Mouse (Mus musculus) thymus, adult 2 months (tissue): ENCODE data around the gene Lnpk. TPM values are rescaled to one million over a fixed set of nuclear protein-coding genes. Genes with fewer than 3 reads are reported as not detected.

ENCODE experiments used
- DNase-seq: peaks from one replicate; pipeline ENCODE4 v3.0.0; 2021
- H3K27ac ChIP-seq: fragments of 200-500 bp; 2 replicates; pipeline ENCODE4 v1.5.1; 2012; ENCODE audit warnings: low read length, control low read depth; ENCODE audit not compliant: control insufficient read depth, insufficient read depth
- H3K27me3 ChIP-seq: fragments of 200-500 bp; 2 replicates; pipeline ENCODE4 v1.6.1; 2012; ENCODE audit warnings: mild to moderate bottlenecking, low read length, moderate library complexity, mixed read lengths; ENCODE audit not compliant: control insufficient read depth, insufficient read depth
- H3K36me3 ChIP-seq: fragments of 200-500 bp; 2 replicates; pipeline ENCODE4 v1.6.1; 2012; ENCODE audit warnings: mild to moderate bottlenecking, low read length, moderate library complexity; ENCODE audit not compliant: control insufficient read depth, insufficient read depth
- H3K4me1 ChIP-seq: fragments of 200-500 bp; replicated peaks from 2 replicates; pipeline ENCODE4 v1.6.1; 2012; ENCODE audit warnings: low read length; ENCODE audit not compliant: control insufficient read depth, insufficient read depth
- H3K4me3 ChIP-seq: fragments of 200-500 bp; 2 replicates; pipeline ENCODE4 v1.5.1; 2012; ENCODE audit warnings: mild to moderate bottlenecking, low read length, control low read depth, moderate library complexity; ENCODE audit not compliant: control insufficient read depth, insufficient read depth
- CTCF ChIP-seq: fragments of 200-500 bp; IDR thresholded peaks from 2 replicates; pipeline ENCODE4 v1.5.1; 2012; ENCODE audit warnings: mild to moderate bottlenecking, control low read depth, low read length, moderate library complexity, borderline replicate concordance; ENCODE audit not compliant: control insufficient read depth, poor library complexity, insufficient read depth; ENCODE audit errors: extremely low read depth
- POLR2A ChIP-seq: fragments of 200-500 bp; IDR thresholded peaks from 2 replicates; pipeline ENCODE4 v1.6.1; 2012; ENCODE audit warnings: mild to moderate bottlenecking, low read length, control low read depth, moderate library complexity; ENCODE audit not compliant: control insufficient read depth, poor library complexity, insufficient read depth; ENCODE audit errors: extremely low read depth
- WGBS: fragments of 180-500 bp; shearing (Covaris S2); methylation state at CpG from one replicate; pipeline ENCODE4 v1.1.7; 2018; 5-methylcytosine and 5-hydroxymethylcytosine counted together
- polyA plus RNA-seq: library from polyadenylated mRNA; depleted of rRNA; stranded (reverse); fragments of >200 nt; gene quantifications from 2 replicates; pipeline ENCODE4 v1.2.3, GENCODE M21; 2012; rRNA removed

The Lnpk gene
- 9.4 and 10.6 TPM in 2 replicates for polyA plus RNA-seq

DNA sequence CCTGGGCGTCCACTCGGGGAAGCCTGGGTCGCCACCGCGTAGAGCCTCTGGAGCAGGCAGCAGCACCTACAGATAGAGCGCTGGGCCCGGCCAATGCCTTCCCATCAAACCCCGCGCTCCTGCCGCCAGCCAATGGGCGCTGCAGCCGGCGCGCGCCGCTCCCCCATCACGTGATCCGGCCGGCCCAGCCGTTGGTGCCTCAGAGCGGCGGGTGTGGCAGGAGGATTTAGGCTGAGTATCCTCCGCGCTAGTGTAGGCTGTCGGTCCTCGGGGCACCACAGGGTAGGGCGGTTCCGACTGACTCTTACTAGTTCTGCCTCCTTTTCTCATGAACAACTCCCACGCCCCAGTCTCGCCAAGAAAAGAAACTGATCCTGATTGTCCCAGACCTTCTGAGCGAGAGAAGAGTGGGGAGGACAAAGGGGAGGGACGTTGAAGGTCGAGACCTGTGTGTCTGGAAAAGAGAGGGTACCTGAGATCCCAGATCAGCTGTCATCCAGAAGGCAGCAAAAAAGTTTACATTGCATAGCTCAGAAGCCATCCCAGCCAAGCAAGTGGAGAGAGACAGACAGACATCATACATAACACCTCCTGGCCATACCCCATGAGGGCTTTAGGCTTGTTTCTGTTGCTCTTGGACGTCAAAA lies at the start of gene Lnpk:
Gene Lnpk (minus strand): TSS at position 593 of the 647 bp plus-strand sequence.
- peak within 1 kb of the TSS; percentile 74 for H3K4me3 ChIP-seq

GRCm38 (mm10) chr2:74620368-74620767 lies 41.1 kb upstream of the Lnpk start:
- Histone ChIP-seq H3K27me3 (no peaks in the 10 kb centered on the region), H3K4me1 (no peaks in the 10 kb centered on the region), H3K27ac (no peak overlapping the region), H3K4me3 (no peak overlapping the region), H3K36me3 (no peaks in the 10 kb centered on the region)
- 94% methylated on average over 10 of the region's 10 CpGs for WGBS
- no peak for TF ChIP-seq CTCF
- TF ChIP-seq POLR2A = no peak
- no peak for DNase-seq

More for the DNA sequence above, at the start of gene Lnpk:
- DNase-seq = peak; percentile 94
- WGBS = under 1% methylated on average over 34 of the region's 34 CpGs
- Histone ChIP-seq H3K4me1 (peaks cover 3% of the 10 kb centered on the region; the same call in 1 of the 2 replicates), H3K27ac (no peak within 1 kb of the TSS), H3K36me3 (no peaks in the 10 kb centered on the region), H3K27me3 (no peaks in the 10 kb centered on the region)
- no peak for TF ChIP-seq CTCF
- TF ChIP-seq POLR2A = peak; percentile 81

GRCm38 (mm10) chr2:74619676-74620246 lies 40.5 kb upstream of the Lnpk start:
- Histone ChIP-seq H3K36me3 (no peaks in the 10 kb centered on the region), H3K4me3 (no peak overlapping the region), H3K27me3 (no peaks in the 10 kb centered on the region), H3K27ac (no peak overlapping the region), H3K4me1 (no peaks in the 10 kb centered on the region)
- 92% methylated on average over 3 of the region's 3 CpGs for WGBS
- TF ChIP-seq CTCF = no peak
- TF ChIP-seq POLR2A = no peak
- no peak for DNase-seq

DNA sequence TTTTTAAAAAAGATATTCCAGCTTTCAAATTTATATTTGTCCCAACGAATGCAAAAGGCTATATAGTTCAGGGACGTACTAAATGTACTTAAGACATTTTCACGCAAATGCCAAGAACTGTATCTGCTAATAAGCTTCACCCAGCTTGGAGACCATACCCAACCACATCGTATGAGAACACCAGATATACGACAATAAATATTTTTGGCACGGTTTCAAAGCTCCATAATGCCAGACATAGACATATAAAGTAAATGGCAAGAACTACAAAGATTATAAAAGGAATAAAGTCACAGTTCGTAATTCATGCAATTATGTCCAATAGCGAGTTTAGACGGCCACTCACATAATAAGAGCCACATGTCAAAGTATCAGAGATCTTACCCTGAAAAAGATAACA lies 38.5 kb upstream of the Lnpk start:
- no peak for TF ChIP-seq POLR2A
- TF ChIP-seq CTCF = no peak
- 92% methylated on average over 9 of the region's 9 CpGs for WGBS
- H3K27me3 ChIP-seq = no peaks in the 10 kb centered on the region
- no peaks in the 10 kb centered on the region for H3K36me3 ChIP-seq
- no peak for DNase-seq
- H3K4me3 ChIP-seq = no peak overlapping the region
- H3K27ac ChIP-seq = no peak overlapping the region
- H3K4me1 ChIP-seq = no peaks in the 10 kb centered on the region

- Histone ChIP-seq H3K27ac (no peak overlapping the region), H3K36me3 (no peaks in the 10 kb centered on the region), H3K4me3 (no peak overlapping the region), H3K27me3 (no peaks in the 10 kb centered on the region), H3K4me1 (no peaks in the 10 kb centered on the region)
- no peak for DNase-seq
- WGBS = 92% methylated on average over 4 of the region's 4 CpGs
- TF ChIP-seq CTCF (no peak), POLR2A (no peak)
Observed at GRCm38 (mm10) chr2:74611406-74611805, 32.2 kb upstream of the Lnpk start.

- no peak overlapping the region for H3K4me3 ChIP-seq
- no peaks in the 10 kb centered on the region for H3K36me3 ChIP-seq
- H3K27me3 ChIP-seq = no peaks in the 10 kb centered on the region
- TF ChIP-seq CTCF (no peak), POLR2A (no peak)
- H3K4me1 ChIP-seq = no peaks in the 10 kb centered on the region
- H3K27ac ChIP-seq = no peak overlapping the region
- no peak for DNase-seq
Observed at GRCm38 (mm10) chr2:74609350-74609749, 30.1 kb upstream of the Lnpk start.
